Mouse (Mus musculus) ES-E14 (cell line): Measurements from ENCODE around the gene Usp8. TPM values are rescaled to one million over a fixed set of nuclear protein-coding genes. Genes with fewer than 3 reads are reported as not detected.

Experiments used
- DNase-seq: peaks from one replicate; pipeline ENCODE4 v3.0.0-alpha.2; 2013; ENCODE audit warnings: low read depth, low spot score
- H3K27ac ChIP-seq: 2 replicates; pipeline ENCODE4 v1.5.1; 2012; ENCODE audit warnings: low read depth, mild to moderate bottlenecking, low read length, moderate library complexity, mixed read lengths; ENCODE audit not compliant: poor library complexity, insufficient read depth, severe bottlenecking
- H3K36me3 ChIP-seq: 2 replicates; pipeline ENCODE4 v1.6.1; 2012; ENCODE audit warnings: mild to moderate bottlenecking, low read length, moderate library complexity, mixed read lengths; ENCODE audit not compliant: control insufficient read depth, poor library complexity, insufficient read depth, severe bottlenecking
- H3K4me1 ChIP-seq, 2 experiments: fragments of 150-350 bp in 1 of 2; sonication (generic) in 1 of 2; 2 replicates each; pipeline ENCODE4 v1.6.1; 2012; ENCODE audit warnings: low read length in 2 of 2, mild to moderate bottlenecking in 1 of 2, mixed read lengths in 1 of 2; ENCODE audit not compliant: control insufficient read depth in 2 of 2, insufficient read depth in 2 of 2, poor library complexity in 1 of 2
- H3K4me3 ChIP-seq, 2 experiments: fragments of 150-350 bp in 1 of 2; sonication (generic) in 1 of 2; 2 replicates each; pipeline ENCODE4 v1.5.1; 2012; ENCODE audit warnings: low read length in 2 of 2, low read depth in 1 of 2, mild to moderate bottlenecking in 1 of 2, mixed read lengths in 1 of 2; ENCODE audit not compliant: insufficient read depth in 1 of 2, poor library complexity in 1 of 2, severe bottlenecking in 1 of 2
- H3K9ac ChIP-seq: 2 replicates; pipeline ENCODE4 v1.6.1; 2012; ENCODE audit warnings: low read depth, mild to moderate bottlenecking, low read length, mixed read lengths; ENCODE audit not compliant: poor library complexity, insufficient read depth, severe bottlenecking
- H3K9me3 ChIP-seq: fragments of 150-350 bp; sonication (generic); 2 replicates; pipeline ENCODE4 v1.6.1; 2012; ENCODE audit warnings: low read depth, mild to moderate bottlenecking, low read length; ENCODE audit not compliant: control insufficient read depth, insufficient read depth
- CHD2 ChIP-seq: IDR thresholded peaks from 2 replicates; pipeline ENCODE4 v1.6.1; 2014; ENCODE audit warnings: mild to moderate bottlenecking, low read depth, low read length, inconsistent platforms
- HCFC1 ChIP-seq: IDR thresholded peaks from 2 replicates; pipeline ENCODE4 v1.6.1; 2012; ENCODE audit warnings: low read length, inconsistent platforms, borderline replicate concordance; ENCODE audit not compliant: insufficient read depth
- MAFK ChIP-seq: IDR thresholded peaks from 2 replicates; pipeline ENCODE4 v1.6.1; 2014; ENCODE audit warnings: mild to moderate bottlenecking, low read depth, low read length, inconsistent platforms; ENCODE audit not compliant: insufficient read depth
- ZC3H11A ChIP-seq: IDR thresholded peaks from 2 replicates; pipeline ENCODE4 v1.6.1; 2012; ENCODE audit warnings: low read depth, mild to moderate bottlenecking, inconsistent platforms, low read length, borderline replicate concordance
- ZNF384 ChIP-seq: IDR thresholded peaks from 2 replicates; pipeline ENCODE4 v1.6.1; 2012; ENCODE audit warnings: low read depth, low read length, inconsistent platforms
- in situ Hi-C, 2 experiments: fragments of 600-800 bp; cut with MboI; formaldehyde crosslinking; loops; one replicate each; pipeline ENCODE4 v1.15.1; 2025; ENCODE audit warnings: low sequenced_read_pairs in 2 of 2, inconsistent platforms in 1 of 2; ENCODE audit not compliant: unreplicated experiment in 2 of 2
- total RNA-seq: library from RNA; depleted of rRNA; stranded (reverse); fragments of 300-350 nt; gene quantifications from 2 replicates; pipeline ENCODE4 v1.2.3, GENCODE M21; 2012

The Usp8 gene
- total RNA-seq, 1 experiment, result 34.6 TPM

- Histone ChIP-seq H3K4me1 (peaks cover 2 to 3% of the 10 kb centered on the region in 2 experiments; a peak in 2 of 4 replicates), H3K9ac (peak overlapping the region; percentile 99; the same call in 1 of the 2 replicates), H3K27ac (no peak overlapping the region; the same call in 1 of the 2 replicates), H3K4me3 (peak overlapping the region; percentile 84 to 85), H3K36me3 (no peaks in the 10 kb centered on the region), H3K9me3 (no peaks in the 10 kb centered on the region)
- no peak for DNase-seq
- in situ Hi-C loops, result no loop called here
- TF ChIP-seq MAFK (no peak), ZNF384 (no peak), CHD2 (no peak), HCFC1 (no peak), ZC3H11A (no peak)
Observed at GRCm38 (mm10) chr2:126673317-126674242, 33.5 kb upstream of the Usp8 start.

- H3K4me1 ChIP-seq, result peaks cover 2 to 3% of the 10 kb centered on the region in 2 experiments; a peak in 2 of 4 replicates
Observed at GRCm38 (mm10) chr2:126674441-126675168, 32.5 kb upstream of the Usp8 start.

DNA sequence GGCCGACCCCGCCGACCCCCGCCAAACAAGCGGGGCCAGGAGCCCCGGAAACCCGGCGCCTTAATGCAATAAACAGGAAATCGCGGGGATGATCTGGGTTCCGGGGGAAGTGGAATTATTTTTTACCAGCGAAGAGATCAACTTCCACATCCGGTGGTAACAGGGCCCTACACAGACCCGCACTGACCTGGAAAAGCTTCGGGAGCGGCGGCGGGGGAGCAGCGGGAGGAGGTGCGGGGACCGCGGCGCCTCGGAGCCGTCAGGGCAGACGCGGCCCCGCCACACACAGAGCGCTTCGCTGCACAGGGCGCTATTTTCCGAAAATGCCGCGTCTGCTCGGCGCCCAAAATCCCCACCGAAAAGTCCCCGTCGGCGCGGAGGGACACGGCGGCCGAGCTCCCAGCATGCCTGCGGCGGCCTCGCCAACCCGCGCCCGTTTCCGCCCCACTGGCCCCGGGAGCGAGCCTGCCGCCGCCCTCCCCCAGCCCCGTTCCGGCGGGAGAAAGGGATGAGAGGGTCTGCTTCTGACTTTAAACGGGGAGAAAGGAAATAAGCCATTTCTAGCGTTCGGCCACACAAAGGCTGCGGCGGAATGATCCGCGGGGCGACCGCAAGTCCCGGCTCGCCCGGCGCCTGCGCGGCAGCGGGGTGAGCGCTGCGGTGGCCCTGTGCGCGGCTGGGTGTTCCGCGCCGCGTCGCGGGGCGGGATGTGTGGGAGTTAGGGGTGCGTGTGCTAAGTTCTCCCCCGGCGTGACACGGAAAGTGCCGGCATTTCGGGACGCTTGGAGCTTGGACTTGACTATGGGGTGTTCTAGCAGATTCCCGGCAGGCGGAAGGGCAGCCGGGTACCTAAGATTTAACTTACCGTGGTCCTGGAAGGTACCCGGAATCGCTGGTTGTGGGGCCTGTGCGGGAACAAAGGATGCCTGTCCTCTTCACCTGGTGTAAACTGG lies 31.7 kb upstream of the Usp8 start:
- Histone ChIP-seq H3K4me1 (peaks cover 2 to 3% of the 10 kb centered on the region in 2 experiments; a peak in 2 of 4 replicates), H3K9me3 (no peaks in the 10 kb centered on the region), H3K27ac (peak overlapping the region; percentile 99), H3K9ac (peak overlapping the region; percentile 99), H3K36me3 (no peaks in the 10 kb centered on the region), H3K4me3 (peak overlapping the region; percentile 84 to 85)
- in situ Hi-C loops, result no loop called here
- TF ChIP-seq ZNF384 (no peak), CHD2 (no peak), ZC3H11A (no peak), MAFK (no peak), HCFC1 (peak; percentile 47)
- peak; percentile 65 for DNase-seq

More at GRCm38 (mm10) chr2:126674441-126675168, 32.5 kb upstream of the Usp8 start:
- DNase-seq, result no peak
- H3K9ac ChIP-seq, result peak overlapping the region; percentile 99
- in situ Hi-C loops, result no loop called here
- TF ChIP-seq ZC3H11A, result no peak
- no peak for TF ChIP-seq ZNF384
- TF ChIP-seq HCFC1, result no peak
- TF ChIP-seq MAFK, result no peak
- TF ChIP-seq CHD2, result no peak
- no peaks in the 10 kb centered on the region for H3K36me3 ChIP-seq
- peak overlapping the region; percentile 84 to 85 for H3K4me3 ChIP-seq
- H3K9me3 ChIP-seq, result no peaks in the 10 kb centered on the region
- peak overlapping the region; percentile 99 for H3K27ac ChIP-seq

GRCm38 (mm10) chr2:126676122-126676515 lies 31.0 kb upstream of the Usp8 start, which contains the start of gene Gabpb1:
Gene Gabpb1, minus strand, starts transcription at chr2:126676337.
- H3K9me3 ChIP-seq, result no peaks in the 10 kb centered on the region
- in situ Hi-C loops, result no loop called here
- peak within 1 kb of the TSS; percentile 99 for H3K27ac ChIP-seq
- peaks cover 2 to 3% of the 10 kb centered on the region in 2 experiments; a peak in 2 of 4 replicates for H3K4me1 ChIP-seq
- no peak for DNase-seq
- peak within 1 kb of the TSS; percentile 84 to 85 for H3K4me3 ChIP-seq
- H3K9ac ChIP-seq, result peak within 1 kb of the TSS; percentile 99
- H3K36me3 ChIP-seq, result no peaks in the 10 kb centered on the region
- TF ChIP-seq ZNF384, result 0 out of 2 replicates have a peak, but pooled peaks have one; percentile 38
- no peak for TF ChIP-seq ZC3H11A
